Mouse (Mus musculus) liver, embryonic 15.5 days (tissue): ENCODE measurements around the gene Snrpg. TPM values are rescaled to one million over a fixed set of nuclear protein-coding genes. Genes with fewer than 3 reads are reported as not detected.

ENCODE experiments used
- ATAC-seq: fragments of 200-750 bp; cut with Nextera tagmentation; 2 replicates; pipeline ENCODE4 v1.8.0; 2017; ENCODE audit warnings: moderate number of reproducible peaks, mild to moderate bottlenecking, moderate library complexity; ENCODE audit not compliant: insufficient read depth
- H3K27ac ChIP-seq: fragments of 300-500 bp; sonication (generic); replicated peaks from 2 replicates; pipeline ENCODE4 v1.5.1; 2015; ENCODE audit warnings: mild to moderate bottlenecking, inconsistent platforms
- H3K27me3 ChIP-seq: fragments of 300-500 bp; sonication (generic); 2 replicates; pipeline ENCODE4 v1.6.1; 2015; ENCODE audit warnings: mild to moderate bottlenecking, inconsistent platforms
- H3K36me3 ChIP-seq: fragments of 300-500 bp; sonication (generic); replicated peaks from 2 replicates; pipeline ENCODE4 v1.6.1; 2015; ENCODE audit warnings: moderate library complexity, mild to moderate bottlenecking, inconsistent platforms
- H3K4me1 ChIP-seq: fragments of 300-500 bp; sonication (generic); replicated peaks from 2 replicates; pipeline ENCODE4 v1.6.1; 2015; ENCODE audit warnings: inconsistent platforms
- H3K4me2 ChIP-seq: fragments of 300-500 bp; sonication (generic); 2 replicates; pipeline ENCODE4 v1.6.1; 2015; ENCODE audit warnings: moderate library complexity, mild to moderate bottlenecking, inconsistent platforms
- H3K4me3 ChIP-seq: fragments of 300-500 bp; sonication (generic); replicated peaks from 2 replicates; pipeline ENCODE4 v1.5.1; 2015; ENCODE audit warnings: mild to moderate bottlenecking, inconsistent platforms
- H3K9ac ChIP-seq: fragments of 300-500 bp; sonication (generic); 2 replicates; pipeline ENCODE4 v1.6.1; 2015; ENCODE audit warnings: moderate library complexity, mild to moderate bottlenecking, inconsistent platforms
- H3K9me3 ChIP-seq: fragments of 300-500 bp; sonication (generic); replicated peaks from 2 replicates; pipeline ENCODE4 v1.6.1; 2016; ENCODE audit warnings: inconsistent platforms
- WGBS: fragments of 180-500 bp; shearing (Covaris S2); methylation state at CpG from one replicate; pipeline ENCODE4 v1.1.7; 2015; ENCODE audit warnings: mixed read lengths; ENCODE audit not compliant: insufficient replicate concordance; 5-methylcytosine and 5-hydroxymethylcytosine counted together
- polyA plus RNA-seq: library from polyadenylated mRNA; unstranded; fragments of >200 nt; fragmentation: Nextera tagmentation; extraction: Ambion mirVana; gene quantifications from 2 replicates; pipeline ENCODE4 v1.2.1, GENCODE M21; 2015

Snrpg gene
- polyA plus RNA-seq, 1 experiment from 2014 or later: 306 TPM

DNA sequence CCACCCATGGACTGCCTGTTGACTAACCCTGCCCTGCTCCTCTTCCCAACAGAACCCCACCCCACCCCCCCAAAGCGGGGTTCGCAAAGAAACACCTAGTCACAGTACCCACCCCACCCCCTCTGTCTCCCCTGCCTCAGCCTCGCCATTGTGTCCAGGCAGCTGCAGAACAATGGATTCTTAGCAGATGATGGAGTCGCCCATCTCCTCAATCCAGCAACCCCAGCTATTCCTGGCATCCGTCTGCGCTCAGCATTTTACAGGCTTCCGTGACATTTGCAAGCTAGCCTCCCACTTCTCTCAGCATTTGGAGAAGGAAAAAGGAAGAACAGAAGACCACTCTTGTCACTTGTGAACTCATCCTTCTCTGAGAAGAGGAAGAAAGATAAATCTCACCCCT lies 27.4 kb upstream of the Snrpg start:
- Histone ChIP-seq H3K4me3 (no peak overlapping the region), H3K27ac (no peak overlapping the region), H3K9ac (no peak overlapping the region), H3K4me2 (no peak overlapping the region), H3K27me3 (no peaks in the 10 kb centered on the region), H3K9me3 (no peaks in the 10 kb centered on the region), H3K4me1 (no peaks in the 10 kb centered on the region), H3K36me3 (no peaks in the 10 kb centered on the region)
- WGBS: 22% methylated on average over 7 of the region's 7 CpGs
- no peak for ATAC-seq

DNA sequence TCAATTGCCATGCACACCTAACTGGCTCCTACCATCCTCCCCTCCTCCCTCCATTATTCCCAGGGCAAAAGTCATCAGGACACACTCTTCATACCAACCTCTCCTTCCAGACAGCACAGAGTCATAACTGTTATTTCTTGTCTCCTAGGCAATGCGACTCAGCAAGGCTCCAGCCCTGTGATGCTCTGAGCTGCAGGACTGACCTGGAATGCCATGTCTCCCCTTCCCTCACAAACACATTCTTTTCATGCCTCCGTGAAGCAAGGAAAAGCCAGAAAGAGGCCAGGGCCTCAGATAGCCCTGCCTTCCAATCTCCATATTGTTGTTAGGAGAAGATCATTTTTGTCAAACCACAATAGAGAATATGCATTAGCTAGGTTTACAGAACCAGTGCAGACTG lies 25.0 kb upstream of the Snrpg start:
- no peak for ATAC-seq
- no peaks in the 10 kb centered on the region for H3K27me3 ChIP-seq
- no peak overlapping the region for H3K4me2 ChIP-seq
- H3K27ac ChIP-seq: no peak overlapping the region
- H3K9me3 ChIP-seq: no peaks in the 10 kb centered on the region
- H3K4me1 ChIP-seq: no peaks in the 10 kb centered on the region
- H3K4me3 ChIP-seq: no peak overlapping the region
- 57% methylated on average over 2 of the region's 2 CpGs for WGBS
- H3K9ac ChIP-seq: no peak overlapping the region
- H3K36me3 ChIP-seq: no peaks in the 10 kb centered on the region

DNA sequence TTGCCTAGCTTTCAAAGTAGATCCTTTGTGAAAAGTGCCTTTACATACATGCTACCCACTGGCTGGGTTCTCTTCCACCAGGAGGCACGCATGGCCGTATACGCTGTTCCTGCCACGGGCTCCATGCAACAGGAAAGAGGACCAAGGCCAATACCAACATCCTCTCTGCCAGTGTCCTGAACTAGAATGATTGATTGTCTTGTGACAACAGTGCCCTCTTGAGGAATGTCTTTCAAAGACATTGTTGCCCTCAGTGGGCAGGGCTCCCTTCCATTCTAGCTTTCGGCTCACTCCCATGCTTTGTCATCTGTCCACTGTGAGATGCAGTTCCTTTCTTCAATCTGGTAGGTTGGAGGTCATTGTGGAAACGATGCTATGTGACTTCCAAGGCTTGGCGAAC lies 21.8 kb upstream of the Snrpg start:
- Histone ChIP-seq H3K4me3 (no peak overlapping the region), H3K27ac (no peak overlapping the region), H3K4me2 (no peak overlapping the region), H3K27me3 (no peaks in the 10 kb centered on the region), H3K9me3 (no peaks in the 10 kb centered on the region), H3K36me3 (no peaks in the 10 kb centered on the region), H3K4me1 (no peaks in the 10 kb centered on the region), H3K9ac (no peak overlapping the region)
- ATAC-seq: no peak
- WGBS: 38% methylated on average over 7 of the region's 7 CpGs

DNA sequence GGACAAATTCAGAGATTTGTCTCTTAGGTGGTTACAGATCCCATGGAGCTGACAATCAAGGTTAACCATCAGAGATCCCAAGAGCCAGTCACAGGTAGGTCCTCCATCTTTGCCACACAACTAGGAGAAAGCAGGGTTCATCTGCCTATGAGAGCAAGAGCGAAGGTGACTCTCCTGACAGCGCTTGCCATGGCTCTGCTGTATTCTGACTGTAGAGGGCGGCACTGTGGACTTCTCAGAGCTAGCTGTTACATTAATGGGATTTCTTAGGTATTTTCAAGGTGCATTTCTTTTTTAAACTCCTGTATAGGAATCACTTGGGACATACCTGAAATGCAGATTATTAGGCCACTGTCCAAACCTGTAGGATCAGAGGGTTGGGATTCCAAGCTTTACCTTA lies 16.2 kb upstream of the Snrpg start:
- Histone ChIP-seq H3K36me3 (no peaks in the 10 kb centered on the region), H3K4me1 (no peaks in the 10 kb centered on the region), H3K4me3 (no peak overlapping the region), H3K27ac (no peak overlapping the region), H3K27me3 (no peaks in the 10 kb centered on the region), H3K9ac (no peak overlapping the region), H3K9me3 (no peaks in the 10 kb centered on the region), H3K4me2 (no peak overlapping the region)
- WGBS: 65% methylated on average over 3 of the region's 3 CpGs
- no peak for ATAC-seq

DNA sequence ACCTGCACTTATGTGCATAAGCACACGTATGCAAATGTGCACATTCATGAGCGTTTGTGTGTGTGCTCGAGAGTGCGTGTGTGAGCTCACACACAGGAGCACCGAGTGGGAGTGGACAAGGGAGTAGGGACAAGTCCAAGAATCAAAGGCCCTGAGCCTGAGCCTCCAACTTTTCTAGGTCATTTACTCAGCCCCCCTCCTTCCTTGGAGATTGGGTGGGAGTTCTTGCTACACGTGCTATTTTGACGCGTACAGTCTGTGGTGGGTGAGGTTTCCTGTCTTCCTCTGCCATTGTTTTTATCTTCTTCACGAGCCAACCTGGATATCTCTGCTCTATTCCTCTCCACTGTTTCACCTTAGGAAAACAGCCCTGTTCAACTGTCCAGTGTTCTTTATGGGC lies 14.1 kb upstream of the Snrpg start:
- no peak overlapping the region for H3K27ac ChIP-seq
- no peaks in the 10 kb centered on the region for H3K27me3 ChIP-seq
- H3K4me3 ChIP-seq: no peak overlapping the region
- no peaks in the 10 kb centered on the region for H3K36me3 ChIP-seq
- no peaks in the 10 kb centered on the region for H3K9me3 ChIP-seq
- 41% methylated on average over 9 of the region's 9 CpGs for WGBS
- no peaks in the 10 kb centered on the region for H3K4me1 ChIP-seq
- H3K4me2 ChIP-seq: no peak overlapping the region
- ATAC-seq: no peak
- no peak overlapping the region for H3K9ac ChIP-seq

DNA sequence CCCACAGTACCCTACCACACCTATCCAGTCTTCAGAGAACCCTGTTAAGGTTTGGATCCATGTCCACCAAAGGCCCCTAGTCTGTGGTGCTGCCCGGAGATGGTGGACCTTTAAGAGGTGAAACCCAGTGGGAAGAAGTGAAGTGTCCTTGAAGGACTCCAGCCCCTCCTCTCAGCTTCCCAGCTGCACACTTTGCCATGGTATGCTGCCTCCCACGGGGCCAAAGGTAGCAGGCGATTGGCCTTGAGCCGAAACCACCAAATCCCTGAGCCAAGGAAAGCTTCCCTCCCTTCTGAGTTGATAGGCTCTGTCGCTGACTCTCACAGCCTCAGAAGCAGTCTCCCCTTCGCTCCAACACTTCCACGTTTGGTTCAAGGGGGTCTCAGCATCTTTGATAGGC lies 10.4 kb upstream of the Snrpg start:
- Histone ChIP-seq H3K9me3 (no peaks in the 10 kb centered on the region), H3K9ac (no peak overlapping the region), H3K36me3 (no peaks in the 10 kb centered on the region), H3K27me3 (no peaks in the 10 kb centered on the region), H3K4me2 (no peak overlapping the region), H3K4me1 (peaks cover 3% of the 10 kb centered on the region), H3K4me3 (no peak overlapping the region), H3K27ac (no peak overlapping the region)
- ATAC-seq: no peak
- 60% methylated on average over 7 of the region's 7 CpGs for WGBS

DNA sequence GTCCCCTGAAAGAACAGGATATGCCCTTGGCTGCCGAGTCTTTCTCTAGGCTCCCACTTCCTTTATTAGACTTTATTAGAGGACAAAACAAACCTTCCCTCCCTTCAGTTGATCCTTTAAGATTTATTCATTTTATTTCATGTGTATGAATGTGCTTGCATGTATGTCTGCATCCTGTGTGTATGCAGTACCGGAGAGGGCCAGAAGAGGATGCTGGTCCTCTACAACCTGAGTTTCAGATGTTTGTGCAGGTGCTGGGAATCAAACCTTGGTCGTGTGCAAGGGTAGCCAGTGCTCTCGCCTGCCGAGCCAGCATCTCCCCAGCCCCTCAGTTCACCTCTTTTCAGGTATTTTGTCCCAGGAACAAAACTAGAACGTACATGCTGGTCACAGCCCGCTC lies 9.7 kb upstream of the Snrpg start:
- Histone ChIP-seq H3K9me3 (no peaks in the 10 kb centered on the region), H3K4me1 (peaks cover 10% of the 10 kb centered on the region), H3K27ac (no peak overlapping the region), H3K27me3 (no peaks in the 10 kb centered on the region), H3K4me2 (no peak overlapping the region), H3K4me3 (no peak overlapping the region), H3K36me3 (no peaks in the 10 kb centered on the region), H3K9ac (no peak overlapping the region)
- no peak for ATAC-seq
- 80% methylated on average over 7 of the region's 7 CpGs for WGBS

DNA sequence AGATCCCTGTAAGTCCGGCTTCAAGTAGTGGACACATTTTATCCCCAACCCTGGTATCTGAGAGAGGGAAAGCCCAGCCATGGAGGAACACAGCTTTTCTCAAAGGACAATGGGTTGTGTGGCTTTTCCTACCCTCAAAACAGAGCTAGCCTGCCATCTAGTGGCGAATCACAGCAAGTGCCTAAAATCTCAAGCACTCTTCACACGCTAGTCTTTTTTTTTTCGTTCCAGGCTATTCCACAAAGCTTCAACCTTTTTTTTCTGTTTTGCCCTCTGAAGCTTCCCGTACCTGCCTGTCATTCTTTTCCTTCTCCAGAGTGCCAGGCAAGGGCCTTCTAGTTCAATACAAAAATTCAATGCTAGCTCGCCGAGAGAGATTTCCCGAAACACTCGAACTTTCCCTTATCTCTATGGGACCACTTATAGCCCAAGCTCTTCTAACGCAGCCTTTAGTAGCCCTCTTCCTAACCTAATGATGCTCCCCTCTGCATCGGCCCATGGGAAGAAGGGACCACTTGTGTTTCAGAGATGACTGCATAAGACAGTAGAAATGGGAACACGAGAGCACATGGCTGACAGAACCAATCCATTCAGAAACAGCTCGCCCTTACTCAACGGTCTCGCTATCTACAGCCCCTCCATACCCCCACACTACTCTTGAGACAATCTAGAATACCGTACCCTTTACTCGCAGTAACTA lies 6.5 kb upstream of the Snrpg start:
- Histone ChIP-seq H3K4me3 (peak overlapping the region; percentile 75), H3K27ac (peak overlapping the region; percentile 76; the same call in 1 of the 2 replicates), H3K27me3 (no peaks in the 10 kb centered on the region), H3K9me3 (no peaks in the 10 kb centered on the region), H3K4me2 (peak overlapping the region; percentile 89), H3K36me3 (peaks cover 11% of the 10 kb centered on the region; the same call in 1 of the 2 replicates), H3K9ac (peak overlapping the region; percentile 67), H3K4me1 (peaks cover 24% of the 10 kb centered on the region)
- ATAC-seq: peak; percentile 10; the same call in 1 of the 2 replicates
- under 1% methylated on average over 17 of the region's 17 CpGs for WGBS

DNA sequence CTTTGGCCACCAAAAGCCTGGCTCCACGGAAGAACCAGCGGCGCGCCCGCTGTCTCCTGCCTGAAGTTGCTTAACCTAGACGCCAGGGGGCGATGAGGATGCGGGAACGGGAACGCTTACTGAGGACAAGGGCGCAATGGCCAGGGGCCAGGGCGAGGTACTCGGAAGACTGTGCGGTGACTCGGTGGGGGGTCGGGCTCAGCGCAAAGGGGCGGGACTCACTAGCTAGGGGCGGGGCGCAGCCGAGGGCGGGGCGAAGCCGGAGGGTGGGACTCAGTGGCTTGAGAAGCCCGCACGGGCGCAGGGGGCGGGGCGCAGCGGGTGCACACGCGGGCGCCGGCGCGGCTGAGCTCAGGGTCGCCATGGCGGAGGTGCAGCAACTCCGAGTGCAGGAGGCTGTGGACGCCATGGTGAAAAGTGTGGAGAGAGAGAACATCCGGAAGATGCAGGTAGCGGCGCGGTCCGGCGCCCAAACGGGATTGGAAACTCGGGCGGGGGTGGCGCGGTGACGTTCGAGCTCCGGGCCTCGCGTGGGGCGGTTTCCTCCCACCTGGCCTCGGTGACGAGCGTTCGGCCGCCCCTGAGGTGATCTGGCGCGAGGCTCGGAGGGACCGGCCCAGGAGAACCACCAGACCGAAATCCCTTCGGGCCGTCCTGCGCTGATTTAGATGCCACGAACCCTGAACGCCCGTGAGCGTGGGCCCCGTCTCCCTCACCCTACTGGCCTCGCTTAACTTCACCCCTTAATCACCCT lies 5.6 kb upstream of the Snrpg start, which contains the start of gene Fam136a:
Gene Fam136a, plus strand, starts transcription at position 276 of the 754 bp plus-strand sequence.
- peaks cover 29% of the 10 kb centered on the region for H3K4me1 ChIP-seq
- ATAC-seq: peak; percentile 96
- H3K9ac ChIP-seq: peak within 1 kb of the TSS; percentile 67
- H3K27me3 ChIP-seq: no peaks in the 10 kb centered on the region
- H3K27ac ChIP-seq: peak within 1 kb of the TSS; percentile 76
- H3K4me2 ChIP-seq: peak within 1 kb of the TSS; percentile 89
- H3K36me3 ChIP-seq: peaks cover 12% of the 10 kb centered on the region; the same call in 1 of the 2 replicates
- peak within 1 kb of the TSS; percentile 75 for H3K4me3 ChIP-seq
- no peaks in the 10 kb centered on the region for H3K9me3 ChIP-seq
- whole genome bisulfite sequencing: under 1% methylated on average over 76 of the region's 76 CpGs

DNA sequence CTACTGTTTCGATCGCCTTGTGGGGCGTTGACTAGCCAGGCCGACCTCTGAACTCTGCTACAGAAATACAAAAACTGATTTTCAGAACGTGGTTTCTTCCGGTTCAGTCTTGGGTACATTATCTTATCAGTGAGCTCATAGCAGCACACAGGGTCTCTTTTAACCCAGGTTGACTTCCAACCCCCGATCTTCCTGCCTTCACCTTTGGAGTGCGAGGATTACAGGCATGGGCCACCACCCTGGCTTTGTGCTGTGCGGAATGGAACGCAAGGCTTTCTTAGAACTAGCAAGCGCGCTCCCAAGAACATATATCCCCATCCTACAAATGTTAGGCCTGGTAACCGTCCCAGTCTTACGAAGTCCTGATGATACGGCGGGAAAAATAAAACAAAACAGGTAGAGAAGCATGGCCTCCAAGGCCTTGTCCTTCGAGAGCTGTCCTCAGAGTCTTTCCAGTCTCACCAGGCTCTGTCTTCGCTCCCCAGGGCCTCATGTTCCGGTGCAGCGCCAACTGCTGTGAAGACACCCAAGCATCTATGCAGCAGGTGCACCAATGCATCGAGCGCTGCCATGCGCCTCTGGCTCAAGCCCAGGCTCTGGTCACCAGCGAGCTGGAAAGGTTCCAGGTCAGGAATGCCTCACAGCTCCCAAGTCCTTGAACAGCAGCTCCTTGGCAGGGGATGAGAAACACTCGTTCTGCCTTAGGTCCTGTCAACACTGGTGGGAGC lies 4.8 kb upstream of the Snrpg start:
- peak overlapping the region; percentile 76 for H3K27ac ChIP-seq
- ATAC-seq: no peak
- 29% methylated on average over 25 of the region's 25 CpGs for WGBS

DNA sequence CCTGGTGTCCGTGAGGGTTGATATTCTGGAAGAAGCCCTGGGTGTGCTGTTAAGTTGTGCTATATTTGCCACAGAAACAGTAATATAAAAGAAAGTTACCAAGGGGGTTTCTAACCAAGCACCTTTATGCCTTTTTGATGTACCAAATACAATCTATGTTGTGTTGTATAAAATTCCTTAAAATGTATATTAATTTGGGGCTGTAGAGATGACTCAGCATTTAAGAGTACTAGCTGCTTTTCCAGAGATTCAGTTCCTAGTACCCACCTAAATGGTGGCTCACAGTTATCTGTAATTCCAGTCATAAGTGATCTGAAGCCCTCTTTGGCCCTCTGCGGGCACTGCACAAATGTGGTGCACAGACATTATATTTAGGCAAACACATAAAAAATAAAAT lies 4.3 kb upstream of the Snrpg start:
- Histone ChIP-seq H3K9ac (0 out of 2 replicates have a peak overlapping the region, but pooled peaks have one; percentile 67), H3K4me3 (peak overlapping the region; percentile 75)

More for the DNA sequence above, 4.8 kb upstream of the Snrpg start:
- H3K27me3 ChIP-seq: no peaks in the 10 kb centered on the region
- peak overlapping the region; percentile 67 for H3K9ac ChIP-seq
- H3K4me3 ChIP-seq: peak overlapping the region; percentile 75
- peaks cover 34% of the 10 kb centered on the region for H3K4me1 ChIP-seq
- peak overlapping the region; percentile 89 for H3K4me2 ChIP-seq
- H3K36me3 ChIP-seq: peaks cover 12% of the 10 kb centered on the region; the same call in 1 of the 2 replicates
- no peaks in the 10 kb centered on the region for H3K9me3 ChIP-seq

More for the DNA sequence above, 4.3 kb upstream of the Snrpg start:
- H3K9me3 ChIP-seq: no peaks in the 10 kb centered on the region
- peaks cover 12% of the 10 kb centered on the region; the same call in 1 of the 2 replicates for H3K36me3 ChIP-seq
- H3K27me3 ChIP-seq: no peaks in the 10 kb centered on the region
- peaks cover 35% of the 10 kb centered on the region for H3K4me1 ChIP-seq
- WGBS: 45% methylated on average over 2 of the region's 2 CpGs
- peak overlapping the region; percentile 89 for H3K4me2 ChIP-seq
- peak overlapping the region; percentile 76; the same call in 1 of the 2 replicates for H3K27ac ChIP-seq
- no peak for ATAC-seq
